Mouse (Mus musculus) forebrain, embryonic 10.5 days (tissue): Measurements from ENCODE around the gene Asf1a. TPM values are rescaled to one million over a fixed set of nuclear protein-coding genes. Genes with fewer than 3 reads are reported as not detected.

Experiments
- DNase-seq: peaks from one replicate; pipeline ENCODE4 v3.0.0-alpha.2; 2017; ENCODE audit warnings: low spot score; ENCODE audit errors: extremely low spot score
- H3K27ac ChIP-seq: fragments of 300-500 bp; sonication (generic); 2 replicates; pipeline ENCODE4 v1.5.1; 2016; ENCODE audit warnings: mild to moderate bottlenecking
- H3K27me3 ChIP-seq: fragments of 300-500 bp; sonication (generic); 2 replicates; pipeline ENCODE4 v1.6.1; 2016; ENCODE audit warnings: mild to moderate bottlenecking; ENCODE audit not compliant: poor library complexity, severe bottlenecking
- H3K36me3 ChIP-seq: fragments of 300-500 bp; sonication (generic); replicated peaks from 2 replicates; pipeline ENCODE4 v1.6.1; 2016; ENCODE audit warnings: mild to moderate bottlenecking, moderate library complexity
- H3K4me1 ChIP-seq: fragments of 300-500 bp; sonication (generic); 2 replicates; pipeline ENCODE4 v1.6.1; 2016
- H3K4me3 ChIP-seq: fragments of 300-500 bp; sonication (generic); 2 replicates; pipeline ENCODE4 v1.5.1; 2016; ENCODE audit warnings: mild to moderate bottlenecking, moderate library complexity
- H3K9me3 ChIP-seq: fragments of 300-500 bp; sonication (generic); 2 replicates; pipeline ENCODE4 v1.6.1; 2016; ENCODE audit warnings: mild to moderate bottlenecking, moderate library complexity
- WGBS: fragments of 180-500 bp; shearing (Covaris S2); methylation state at CpG from one replicate; pipeline ENCODE4 v1.1.7; 2016; 5-methylcytosine and 5-hydroxymethylcytosine counted together
- polyA plus RNA-seq: library from polyadenylated mRNA; unstranded; fragments of >200 nt; fragmentation: Nextera tagmentation; extraction: Ambion mirVana; gene quantifications from 2 replicates; pipeline ENCODE4 v1.2.1, GENCODE M21; 2016

Asf1a gene
- polyA plus RNA-seq = 169 and 182 TPM in 2 replicates

- Histone ChIP-seq H3K4me3 (peak within 1 kb of the TSS; percentile 96), H3K9me3 (no peaks in the 10 kb centered on the region), H3K27ac (peak within 1 kb of the TSS; percentile 98), H3K4me1 (peaks cover 31% of the 10 kb centered on the region), H3K27me3 (no peaks in the 10 kb centered on the region), H3K36me3 (peaks cover 21% of the 10 kb centered on the region)
- under 1% methylated on average over 52 of the region's 52 CpGs for WGBS
- DNase-seq = peak; percentile 95
These were observed at the start of gene Asf1a for GRCm38 (mm10) chr10:53596677-53597120. Asf1a (plus strand) TSS chr10:53596757.

- no peaks in the 10 kb centered on the region for H3K4me1 ChIP-seq
- WGBS = 88% methylated on average over 5 of the region's 5 CpGs
- no peaks in the 10 kb centered on the region for H3K27me3 ChIP-seq
- H3K4me3 ChIP-seq = no peak overlapping the region
- no peak overlapping the region for H3K27ac ChIP-seq
- DNase-seq = no peak
- H3K9me3 ChIP-seq = no peaks in the 10 kb centered on the region
- peaks cover 3% of the 10 kb centered on the region for H3K36me3 ChIP-seq
These were observed 34.6 kb upstream of the Asf1a start for GRCm38 (mm10) chr10:53562001-53562400.

GRCm38 (mm10) chr10:53565538-53565937 is 31.0 kb upstream of the Asf1a start:
- H3K9me3 ChIP-seq = no peaks in the 10 kb centered on the region

GRCm38 (mm10) chr10:53568531-53568930 is 28.0 kb upstream of the Asf1a start:
- Histone ChIP-seq H3K27me3 (no peaks in the 10 kb centered on the region), H3K36me3 (no peaks in the 10 kb centered on the region; the same call in 1 of the 2 replicates), H3K4me1 (no peaks in the 10 kb centered on the region)

More at GRCm38 (mm10) chr10:53565538-53565937, 31.0 kb upstream of the Asf1a start:
- Histone ChIP-seq H3K27ac (no peak overlapping the region), H3K4me1 (no peaks in the 10 kb centered on the region), H3K27me3 (no peaks in the 10 kb centered on the region), H3K4me3 (no peak overlapping the region), H3K36me3 (peaks cover 3% of the 10 kb centered on the region)
- WGBS = 90% methylated on average over 2 of the region's 2 CpGs
- no peak for DNase-seq

GRCm38 (mm10) chr10:53580137-53580536 is 16.4 kb upstream of the Asf1a start:
- 27% methylated on average over 7 of the region's 7 CpGs for WGBS
- Histone ChIP-seq H3K36me3 (no peaks in the 10 kb centered on the region), H3K9me3 (no peaks in the 10 kb centered on the region), H3K27ac (peak overlapping the region; percentile 76), H3K4me1 (peaks cover 16% of the 10 kb centered on the region), H3K27me3 (no peaks in the 10 kb centered on the region), H3K4me3 (peak overlapping the region; percentile 48)
- DNase-seq = peak; percentile 19

More at GRCm38 (mm10) chr10:53568531-53568930, 28.0 kb upstream of the Asf1a start:
- no peak overlapping the region for H3K27ac ChIP-seq
- DNase-seq = no peak
- H3K9me3 ChIP-seq = no peaks in the 10 kb centered on the region
- no peak overlapping the region for H3K4me3 ChIP-seq

GRCm38 (mm10) chr10:53580621-53581081 is 15.9 kb upstream of the Asf1a start:
- H3K4me1 ChIP-seq = peaks cover 16% of the 10 kb centered on the region
- peak overlapping the region; percentile 76 for H3K27ac ChIP-seq
- peak; percentile 29 for DNase-seq
- no peaks in the 10 kb centered on the region for H3K9me3 ChIP-seq
- no peaks in the 10 kb centered on the region for H3K27me3 ChIP-seq
- peak overlapping the region; percentile 48 for H3K4me3 ChIP-seq
- WGBS = 16% methylated on average over 14 of the region's 14 CpGs
- no peaks in the 10 kb centered on the region for H3K36me3 ChIP-seq

GRCm38 (mm10) chr10:53581087-53581486 is 15.5 kb upstream of the Asf1a start:
- Histone ChIP-seq H3K27me3 (no peaks in the 10 kb centered on the region), H3K9me3 (no peaks in the 10 kb centered on the region), H3K36me3 (no peaks in the 10 kb centered on the region), H3K4me3 (peak overlapping the region; percentile 48), H3K27ac (peak overlapping the region; percentile 76; the same call in 1 of the 2 replicates), H3K4me1 (peaks cover 16% of the 10 kb centered on the region)
- 23% methylated on average over 7 of the region's 12 CpGs for WGBS
- no peak for DNase-seq

- no peaks in the 10 kb centered on the region for H3K9me3 ChIP-seq
- H3K36me3 ChIP-seq = 0 out of 2 replicates have a peak, but pooled peaks cover 4% of the 10 kb centered on the region
- no peak for DNase-seq
- H3K4me1 ChIP-seq = peaks cover 6% of the 10 kb centered on the region
- no peak overlapping the region for H3K4me3 ChIP-seq
- 74% methylated on average over 3 of the region's 3 CpGs for WGBS
- no peaks in the 10 kb centered on the region for H3K27me3 ChIP-seq
- no peak overlapping the region for H3K27ac ChIP-seq
These were observed 10.8 kb upstream of the Asf1a start for GRCm38 (mm10) chr10:53585777-53586176.

GRCm38 (mm10) chr10:53595744-53596676 is 547 bp upstream of the Asf1a start:
- Histone ChIP-seq H3K36me3 (peaks cover 14% of the 10 kb centered on the region), H3K27me3 (no peaks in the 10 kb centered on the region), H3K4me1 (peaks cover 31% of the 10 kb centered on the region), H3K9me3 (no peaks in the 10 kb centered on the region), H3K27ac (peak overlapping the region; percentile 98), H3K4me3 (peak overlapping the region; percentile 96)
- no peak for DNase-seq
- WGBS = 11% methylated on average over 27 of the region's 27 CpGs

- Histone ChIP-seq H3K36me3 (peaks cover 27% of the 10 kb centered on the region), H3K27me3 (no peaks in the 10 kb centered on the region), H3K27ac (peak overlapping the region; percentile 98), H3K9me3 (no peaks in the 10 kb centered on the region), H3K4me3 (peak overlapping the region; percentile 96), H3K4me1 (peaks cover 31% of the 10 kb centered on the region)
- under 1% methylated on average over 99 of the region's 99 CpGs for WGBS
- no peak for DNase-seq
These were observed 744 bp downstream of the Asf1a start for GRCm38 (mm10) chr10:53597121-53597881.

- H3K27me3 ChIP-seq = no peaks in the 10 kb centered on the region
- peak overlapping the region; percentile 96 for H3K4me3 ChIP-seq
- WGBS = 64% methylated on average over 5 of the region's 5 CpGs
- H3K36me3 ChIP-seq = peaks cover 42% of the 10 kb centered on the region
- peaks cover 31% of the 10 kb centered on the region for H3K4me1 ChIP-seq
- no peak overlapping the region for H3K27ac ChIP-seq
- DNase-seq = no peak
- H3K9me3 ChIP-seq = no peaks in the 10 kb centered on the region
These were observed 2.3 kb downstream of the Asf1a start for GRCm38 (mm10) chr10:53598821-53599220.

GRCm38 (mm10) chr10:53605328-53605727 is 8.8 kb downstream of the Asf1a start:
- H3K4me1 ChIP-seq = no peaks in the 10 kb centered on the region
- H3K27me3 ChIP-seq = no peaks in the 10 kb centered on the region
- no peak overlapping the region for H3K4me3 ChIP-seq
- no peak for DNase-seq
- H3K9me3 ChIP-seq = no peaks in the 10 kb centered on the region
- H3K27ac ChIP-seq = no peak overlapping the region
- WGBS = 82% methylated on average over 2 of the region's 2 CpGs
- peaks cover 98% of the 10 kb centered on the region for H3K36me3 ChIP-seq
